Mouse (Mus musculus): Measurements from ENCODE around the gene 4921530L21Rik. TPM values are rescaled to one million over a fixed set of nuclear protein-coding genes. Genes with fewer than 3 reads are reported as not detected.

The 4921530L21Rik gene
- not detected for polyA plus RNA-seq (2017; shearing (Covaris generic))

GRCm38 (mm10) chr14:95880954-95881353, at the start of gene 4921530L21Rik:
TSS of gene 4921530L21Rik (plus strand) at chr14:95881254.
- no peak for ATAC-seq

GRCm38 (mm10) chr14:95833866-95834265, 47.2 kb upstream of the 4921530L21Rik start:
- no peak for ATAC-seq

GRCm38 (mm10) chr14:95862981-95863380, 18.1 kb upstream of the 4921530L21Rik start:
- ATAC-seq = no peak

- no peak for ATAC-seq
Observed at GRCm38 (mm10) chr14:95865676-95866416, 15.2 kb upstream of the 4921530L21Rik start.

- ATAC-seq = no peak
Observed at GRCm38 (mm10) chr14:95872020-95872419, 9.0 kb upstream of the 4921530L21Rik start.

- no peak for ATAC-seq
Observed at GRCm38 (mm10) chr14:95876785-95877510, 4.1 kb upstream of the 4921530L21Rik start.

- no peak for ATAC-seq
Observed at GRCm38 (mm10) chr14:95877548-95877947, 3.5 kb upstream of the 4921530L21Rik start.

- no peak for ATAC-seq
Observed at GRCm38 (mm10) chr14:95899458-95899857, 18.4 kb downstream of the 4921530L21Rik start.

GRCm38 (mm10) chr14:95904591-95905095, 23.6 kb downstream of the 4921530L21Rik start:
- no peak for ATAC-seq

- ATAC-seq = no peak
Observed at GRCm38 (mm10) chr14:95913293-95913692, 32.2 kb downstream of the 4921530L21Rik start.

- ATAC-seq = no peak
Observed at GRCm38 (mm10) chr14:95926742-95927141, 45.7 kb downstream of the 4921530L21Rik start.

GRCm38 (mm10) chr14:95927810-95928785, 47.0 kb downstream of the 4921530L21Rik start:
- no peak for ATAC-seq

All from CD4-positive, CD25-positive, alpha-beta regulatory T cell, adult 4 months (primary cell).